In genomic region chr3:62604973-62605372, GRCm38 (mm10) we compare ENCODE assay signal across 8 mouse cellular contexts. TPM values are rescaled to one million over a fixed set of nuclear protein-coding genes. Genes with fewer than 3 reads are reported as not detected.
DNase-seq lines count a peak whose midpoint lies in the region; ATAC-seq lines count a peak whose summit lies in the region.

Gene Gpr149, minus strand, starts transcription at chr3:62605140.

- H3K4me1 ChIP-seq in kidney, embryonic 15.5 days: 0 out of 2 replicates have a peak, but pooled peaks cover 3% of the 10 kb centered on the region
- no peaks in the 10 kb centered on the region for H3K4me1 ChIP-seq in embryonic facial prominence, embryonic 11.5 days (ENCODE audit: control insufficient read depth, insufficient read depth, low read length)
- H3K4me1 ChIP-seq in hindbrain, embryonic 15.5 days (replicated peaks): peaks cover 11% of the 10 kb centered on the region; the same call in 1 of the 2 replicates
- peaks cover 6% of the 10 kb centered on the region; the same call in 1 of the 2 replicates for H3K4me1 ChIP-seq in midbrain, embryonic 15.5 days

- intact Hi-C loops in left cerebral cortex, postnatal 10 days (cut with DNase I): no loop called here

- no peak for DNase-seq in kidney, postnatal 14 days
- DNase-seq in embryonic facial prominence, embryonic 11.5 days (ENCODE audit: low spot score): no peak
- no peak for DNase-seq in left cerebral cortex, postnatal 10 days (ENCODE audit: extremely low spot score in 1 of 2, low spot score in 2 of 2)
- DNase-seq in embryo, embryonic 9.5 days (ENCODE audit: extremely low spot score): no peak
- DNase-seq in layer of hippocampus, adult 9-11 months: no peak

- ATAC-seq in kidney, embryonic 15.5 days (replicated peaks; ENCODE audit: low FRiP score): no peak
- ATAC-seq in embryonic facial prominence, embryonic 11.5 days (replicated peaks; ENCODE audit: insufficient number of reproducible peaks, low FRiP score, low TSS enrichment, low read depth): no peak
- no peak for ATAC-seq in hindbrain, embryonic 15.5 days (ENCODE audit: low FRiP score, low read depth)
- ATAC-seq in midbrain, embryonic 15.5 days (replicated peaks): no peak

- H3K4me2 ChIP-seq in kidney, embryonic 15.5 days: peak within 1 kb of the TSS; percentile 69
- H3K4me2 ChIP-seq in embryonic facial prominence, embryonic 11.5 days (ENCODE audit: low read depth, low read length): peak within 1 kb of the TSS; percentile 82
- peak within 1 kb of the TSS; percentile 82 for H3K4me2 ChIP-seq in hindbrain, embryonic 15.5 days
- H3K4me2 ChIP-seq in midbrain, embryonic 15.5 days: peak within 1 kb of the TSS; percentile 95

- H3K4me3 ChIP-seq in kidney, embryonic 15.5 days (replicated peaks): peak within 1 kb of the TSS; percentile 36
- peak within 1 kb of the TSS; percentile 41; the same call in 1 of the 2 replicates for H3K4me3 ChIP-seq in embryonic facial prominence, embryonic 11.5 days (ENCODE audit: low read depth, low read length)
- peak within 1 kb of the TSS; percentile 52 for H3K4me3 ChIP-seq in hindbrain, embryonic 15.5 days
- peak within 1 kb of the TSS; percentile 60 for H3K4me3 ChIP-seq in midbrain, embryonic 15.5 days

- H3K27ac ChIP-seq in kidney, embryonic 15.5 days: no peak within 1 kb of the TSS
- no peak within 1 kb of the TSS for H3K27ac ChIP-seq in embryonic facial prominence, embryonic 11.5 days (replicated peaks; ENCODE audit: low read depth, low read length)
- no peak within 1 kb of the TSS for H3K27ac ChIP-seq in hindbrain, embryonic 15.5 days (replicated peaks)
- H3K27ac ChIP-seq in midbrain, embryonic 15.5 days: no peak within 1 kb of the TSS

- no peaks in the 10 kb centered on the region for H3K9me3 ChIP-seq in kidney, embryonic 15.5 days (replicated peaks)
- no peaks in the 10 kb centered on the region for H3K9me3 ChIP-seq in embryonic facial prominence, embryonic 11.5 days (replicated peaks; ENCODE audit: control insufficient read depth, low read length)
- H3K9me3 ChIP-seq in hindbrain, embryonic 15.5 days: no peaks in the 10 kb centered on the region
- no peaks in the 10 kb centered on the region for H3K9me3 ChIP-seq in midbrain, embryonic 15.5 days

- 62% methylated on average over 1 of the region's 1 CpGs for WGBS in kidney, embryonic 15.5 days
- 79% methylated on average over 1 of the region's 1 CpGs for WGBS in embryonic facial prominence, embryonic 11.5 days
- WGBS in hindbrain, embryonic 15.5 days: 76% methylated on average over 1 of the region's 1 CpGs
- WGBS in midbrain, embryonic 15.5 days: 77% methylated on average over 1 of the region's 1 CpGs

- peaks cover 25% of the 10 kb centered on the region for H3K27me3 ChIP-seq in kidney, embryonic 15.5 days
- peaks cover 5% of the 10 kb centered on the region for H3K27me3 ChIP-seq in embryonic facial prominence, embryonic 11.5 days (ENCODE audit: control insufficient read depth, insufficient read depth, low read length)
- H3K27me3 ChIP-seq in hindbrain, embryonic 15.5 days: no peaks in the 10 kb centered on the region
- H3K27me3 ChIP-seq in midbrain, embryonic 15.5 days (replicated peaks): no peaks in the 10 kb centered on the region

- no peak within 1 kb of the TSS for H3K9ac ChIP-seq in kidney, embryonic 15.5 days
- no peak within 1 kb of the TSS for H3K9ac ChIP-seq in embryonic facial prominence, embryonic 11.5 days (replicated peaks; ENCODE audit: low read length)
- peak within 1 kb of the TSS; percentile 43 for H3K9ac ChIP-seq in hindbrain, embryonic 15.5 days
- H3K9ac ChIP-seq in midbrain, embryonic 15.5 days: peak within 1 kb of the TSS; percentile 62

- H3K36me3 ChIP-seq in kidney, embryonic 15.5 days: no peaks in the 10 kb centered on the region
- H3K36me3 ChIP-seq in embryonic facial prominence, embryonic 11.5 days (replicated peaks; ENCODE audit: control insufficient read depth, insufficient read depth, low read depth, low read length): no peaks in the 10 kb centered on the region
- H3K36me3 ChIP-seq in hindbrain, embryonic 15.5 days: no peaks in the 10 kb centered on the region
- H3K36me3 ChIP-seq in midbrain, embryonic 15.5 days (replicated peaks): no peaks in the 10 kb centered on the region

RNA-seq across cellular contexts. Expression of gene Gpr149, which starts in this region (rescaled TPM):
- polyA plus RNA-seq in kidney, embryonic 15.5 days (2015; fragmentation: Nextera tagmentation; extraction: Ambion mirVana): 0.05 TPM in 1 of 2 replicates, not detected in the other
- polyA plus RNA-seq in embryonic facial prominence, embryonic 11.5 days (2014; fragmentation: Nextera tagmentation; extraction: Ambion mirVana): 0.21 and 0.29 TPM in 2 replicates
- polyA plus RNA-seq in hindbrain, embryonic 15.5 days (2015; fragmentation: Nextera tagmentation; extraction: Ambion mirVana): 3.6 and 4.9 TPM in 2 replicates
- polyA plus RNA-seq in midbrain, embryonic 15.5 days (2015; fragmentation: Nextera tagmentation; extraction: Ambion mirVana): 2.8 and 4.2 TPM in 2 replicates
- total RNA-seq in left cerebral cortex, postnatal 10 days (2021): 1 to 10 TPM; 4.2 to 4.6 TPM

Comparison
In these comparisons a context has a peak if more than half of its experiments do, and no peak if none do; other contexts are left out.
1. H3K9ac ChIP-seq: peak in hindbrain, embryonic 15.5 days (single experiment) and midbrain, embryonic 15.5 days (single experiment); none in kidney, embryonic 15.5 days (single experiment) and embryonic facial prominence, embryonic 11.5 days (single experiment).
2. Peak in every context shown above with its lines, with median percentiles within 50 percentile points of each other: H3K4me2 ChIP-seq and H3K4me3 ChIP-seq.